Mouse (Mus musculus) bone marrow macrophage, adult 2 months (primary cell): Measurements from ENCODE around the gene Trim47. TPM values are rescaled to one million over a fixed set of nuclear protein-coding genes. Genes with fewer than 3 reads are reported as not detected.

Source experiments
- H3K27ac ChIP-seq: 2 replicates; pipeline ENCODE4 v1.5.1; 2012; ENCODE audit warnings: low read depth, low read length; ENCODE audit not compliant: insufficient read depth
- H3K4me1 ChIP-seq: 2 replicates; pipeline ENCODE4 v1.6.1; 2012; ENCODE audit warnings: low read length; ENCODE audit not compliant: control insufficient read depth, insufficient read depth
- H3K4me3 ChIP-seq: 2 replicates; pipeline ENCODE4 v1.5.1; 2012; ENCODE audit warnings: mild to moderate bottlenecking, low read length, moderate library complexity; ENCODE audit not compliant: insufficient read depth
- CTCF ChIP-seq: IDR thresholded peaks from 2 replicates; pipeline ENCODE4 v1.5.1; 2012; ENCODE audit warnings: low read depth, mild to moderate bottlenecking, low read length, moderate library complexity
- POLR2A ChIP-seq: IDR thresholded peaks from 2 replicates; pipeline ENCODE4 v1.6.1; 2012; ENCODE audit warnings: mild to moderate bottlenecking, low read depth, low read length, borderline replicate concordance
- polyA plus RNA-seq: library from polyadenylated mRNA; stranded (reverse); fragments of >200 nt; gene quantifications from 2 replicates; pipeline ENCODE4 v1.2.4, GENCODE M21; 2012; ENCODE audit not compliant: missing spikeins, insufficient read depth, insufficient read length

Trim47 gene
- polyA plus RNA-seq, 1 experiment: 32.1 TPM

DNA sequence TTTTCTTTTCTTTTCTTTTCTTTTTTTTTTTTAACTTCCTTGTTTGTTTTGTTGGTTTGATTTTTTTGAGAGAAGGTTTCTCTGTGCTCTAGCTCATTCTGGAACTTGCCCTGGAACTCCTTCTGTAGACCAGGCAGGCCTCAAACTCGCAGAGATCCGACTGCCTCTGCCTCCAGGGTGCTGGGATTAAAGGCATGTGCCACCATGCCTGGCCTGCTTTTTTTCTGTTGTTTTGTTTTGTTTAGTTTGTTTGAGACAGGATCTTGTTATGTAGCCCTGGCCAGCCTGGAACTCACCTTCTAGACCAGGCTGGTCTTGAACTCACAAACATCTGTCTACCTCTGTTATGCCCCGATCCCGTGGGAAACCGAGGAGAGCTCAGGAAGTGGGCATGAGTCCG is 37.5 kb downstream of the Trim47 start:
- Histone ChIP-seq H3K4me3 (no peak overlapping the region), H3K27ac (no peak overlapping the region), H3K4me1 (peaks cover 36% of the 10 kb centered on the region)
- TF ChIP-seq CTCF (no peak), POLR2A (no peak)

DNA sequence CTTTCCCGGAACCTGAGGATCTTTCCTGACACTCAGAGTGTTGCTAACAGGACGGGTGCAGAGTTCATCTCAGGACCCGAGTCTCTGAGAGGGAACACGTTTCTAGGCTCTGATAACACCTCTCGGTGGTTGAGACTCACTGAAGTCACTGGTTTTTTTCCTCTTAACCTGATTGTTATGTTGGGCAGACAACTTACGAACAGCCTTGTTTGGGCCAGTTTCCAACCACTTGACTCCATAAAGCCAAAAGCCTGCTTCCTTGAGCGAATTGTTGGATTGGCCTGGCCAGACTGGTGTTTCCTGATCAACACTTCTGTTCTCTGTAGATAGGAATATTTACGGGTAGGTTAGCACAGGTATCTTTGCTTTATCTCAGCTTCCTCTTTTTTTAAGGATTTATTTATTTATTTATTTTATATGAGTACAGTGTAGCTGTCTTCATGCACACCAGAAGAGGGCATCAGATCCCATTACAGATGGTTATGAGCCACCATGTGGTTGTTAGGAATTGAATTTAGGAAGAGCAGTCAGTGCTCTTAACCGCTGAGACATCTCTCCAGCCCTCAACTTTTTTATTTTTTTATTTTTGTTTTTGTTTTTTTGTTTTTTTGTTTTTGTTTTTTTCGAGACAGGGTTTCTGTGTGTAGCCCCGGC is 38.1 kb downstream of the Trim47 start:
- H3K27ac ChIP-seq: no peak overlapping the region

DNA sequence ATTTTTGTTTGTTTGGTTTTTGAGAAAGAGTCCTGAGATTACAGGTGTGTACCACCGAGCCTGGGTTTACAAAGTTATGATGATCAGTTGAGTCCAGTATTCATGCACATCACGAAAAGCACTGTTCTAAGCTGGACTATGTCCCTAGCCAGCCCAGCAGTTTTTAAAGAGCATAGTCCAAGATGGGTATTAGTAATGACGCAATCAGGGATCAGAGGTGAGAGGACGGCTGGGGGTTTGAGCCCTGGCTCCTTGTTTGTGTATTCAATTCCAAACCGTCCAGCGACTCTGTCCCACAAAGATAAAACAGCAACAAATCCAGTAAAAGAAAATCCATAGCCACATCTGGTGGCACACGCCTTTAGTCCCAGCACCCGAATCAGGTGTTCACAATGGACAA is 38.8 kb downstream of the Trim47 start:
- no peak for TF ChIP-seq POLR2A
- no peak for TF ChIP-seq CTCF
- Histone ChIP-seq H3K4me3 (no peak overlapping the region), H3K27ac (no peak overlapping the region), H3K4me1 (peaks cover 26% of the 10 kb centered on the region)

More for the DNA sequence above, 38.1 kb downstream of the Trim47 start:
- TF ChIP-seq CTCF (no peak), POLR2A (no peak)
- H3K4me1 ChIP-seq: peaks cover 32% of the 10 kb centered on the region
- no peak overlapping the region for H3K4me3 ChIP-seq

DNA sequence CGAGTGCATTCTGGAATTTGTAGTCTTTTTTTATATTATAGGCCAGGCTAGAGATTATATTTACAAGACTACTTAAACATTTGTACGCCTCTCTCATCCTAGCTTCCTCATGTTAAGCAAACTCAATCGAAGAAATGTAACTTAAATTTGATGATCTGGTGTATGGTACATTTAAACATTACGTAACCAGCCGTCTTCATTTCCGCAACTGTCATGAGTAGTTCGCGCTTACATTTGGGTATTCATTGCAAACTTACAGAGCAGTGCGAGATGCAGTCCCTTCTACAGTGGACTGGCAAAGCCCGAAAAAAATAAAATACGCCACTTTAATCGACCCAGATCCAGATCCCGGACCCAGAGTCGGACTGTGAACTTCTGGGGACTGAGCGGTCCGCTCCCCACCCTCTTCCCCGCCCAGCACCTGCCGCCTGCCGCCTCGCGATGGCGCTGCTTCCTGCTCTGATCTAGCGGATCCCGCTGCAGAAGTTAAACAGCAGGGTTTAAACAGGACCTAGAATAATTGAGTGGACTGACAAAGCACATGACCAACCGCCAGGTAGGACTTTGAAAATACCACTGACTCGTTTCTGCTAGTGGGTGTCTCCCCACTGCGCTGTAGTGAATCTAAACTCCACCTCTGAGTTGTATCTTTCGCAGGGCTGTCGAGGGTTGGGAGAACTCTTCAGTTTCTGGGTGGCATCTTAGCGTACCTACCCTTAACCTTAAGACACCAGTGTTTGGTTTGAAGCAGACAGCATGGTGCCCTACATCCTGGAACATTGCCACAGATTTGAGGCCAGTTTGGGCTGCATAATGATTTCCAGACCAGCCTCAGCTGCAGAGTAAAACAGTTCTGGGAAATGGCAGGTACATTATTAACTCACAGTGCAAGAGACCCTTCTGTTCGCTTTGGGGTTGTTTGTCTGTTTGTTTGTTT is 39.5 kb downstream of the Trim47 start:
- H3K4me1 ChIP-seq: peaks cover 26% of the 10 kb centered on the region
- TF ChIP-seq CTCF (peak; percentile 72), POLR2A (no peak)

DNA sequence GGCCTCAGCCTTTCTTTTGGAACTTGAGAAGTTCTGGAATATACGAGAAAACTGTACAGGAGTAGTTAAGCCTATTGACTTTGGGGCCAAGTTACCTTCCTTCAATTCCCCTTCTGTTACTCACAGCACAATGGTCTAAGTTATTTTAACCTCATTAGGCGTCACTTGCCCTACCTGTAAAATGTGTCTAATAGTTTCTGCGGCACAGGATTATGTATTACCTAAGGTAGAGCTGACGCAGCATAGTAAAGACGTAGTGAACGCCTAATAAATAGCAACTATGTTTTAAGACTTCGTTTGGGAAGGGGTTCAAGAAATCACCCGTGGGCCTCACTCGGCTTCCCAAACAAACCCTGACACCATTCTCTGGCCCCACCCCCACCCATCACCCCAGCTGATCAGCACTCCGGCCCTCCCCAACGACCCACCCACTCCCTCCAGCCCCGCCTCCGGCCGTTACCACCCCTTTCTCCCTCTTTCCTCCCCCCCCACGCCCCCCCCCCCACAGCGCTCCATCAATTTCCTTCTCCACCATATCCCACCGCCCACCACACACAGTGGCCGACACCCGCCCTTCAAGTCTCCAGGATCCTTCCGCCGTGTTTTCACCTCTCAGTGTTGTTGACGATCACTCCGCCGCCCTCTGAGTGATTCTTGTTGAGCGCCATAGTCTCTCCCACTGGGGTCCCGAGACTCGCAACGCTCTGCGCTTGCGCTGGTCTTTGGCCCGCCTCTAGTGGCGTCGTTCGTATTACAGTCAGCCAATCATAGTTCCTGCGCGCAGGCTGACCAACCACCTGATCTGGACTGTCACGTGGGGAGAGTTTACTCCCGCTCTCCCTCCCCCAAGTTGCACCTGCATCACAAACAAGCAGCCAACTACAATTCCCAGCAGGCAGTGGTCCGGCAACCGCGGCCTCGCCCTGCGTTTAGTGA is 40.5 kb downstream of the Trim47 start, which contains the start of gene Wbp2:
Gene Wbp2, minus strand, starts transcription at position 738 of the 936 bp plus-strand sequence.
- H3K4me3 ChIP-seq: peak within 1 kb of the TSS; percentile 69
- TF ChIP-seq CTCF (no peak), POLR2A (no peak)
- peak within 1 kb of the TSS; percentile 80 for H3K27ac ChIP-seq
- peaks cover 26% of the 10 kb centered on the region for H3K4me1 ChIP-seq

More for the DNA sequence above, 39.5 kb downstream of the Trim47 start:
- peak overlapping the region; percentile 79 for H3K27ac ChIP-seq
- H3K4me3 ChIP-seq: peak overlapping the region; percentile 62

DNA sequence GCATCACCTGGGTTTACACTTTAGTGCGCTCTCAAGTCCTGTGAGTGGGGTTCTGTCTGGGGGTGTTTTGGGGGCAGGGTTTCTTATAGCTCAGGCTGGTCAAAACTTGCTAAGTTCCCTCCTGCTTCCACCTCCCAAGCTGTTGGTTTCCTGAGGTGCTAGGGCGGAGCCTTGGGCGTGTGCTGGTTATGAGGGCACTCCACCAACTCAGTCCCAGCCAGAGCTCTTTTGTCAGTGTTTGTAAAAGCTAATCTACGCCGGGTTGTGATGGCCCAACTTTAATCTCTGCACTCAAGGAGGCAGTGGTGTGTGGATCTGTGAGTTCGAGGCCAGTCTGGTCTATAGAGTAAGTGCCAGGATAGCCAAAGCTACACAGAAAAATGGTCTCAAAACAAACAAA is 42.8 kb downstream of the Trim47 start:
- Histone ChIP-seq H3K27ac (no peak overlapping the region), H3K4me3 (no peak overlapping the region), H3K4me1 (peaks cover 26% of the 10 kb centered on the region)
- TF ChIP-seq CTCF (no peak), POLR2A (no peak)

DNA sequence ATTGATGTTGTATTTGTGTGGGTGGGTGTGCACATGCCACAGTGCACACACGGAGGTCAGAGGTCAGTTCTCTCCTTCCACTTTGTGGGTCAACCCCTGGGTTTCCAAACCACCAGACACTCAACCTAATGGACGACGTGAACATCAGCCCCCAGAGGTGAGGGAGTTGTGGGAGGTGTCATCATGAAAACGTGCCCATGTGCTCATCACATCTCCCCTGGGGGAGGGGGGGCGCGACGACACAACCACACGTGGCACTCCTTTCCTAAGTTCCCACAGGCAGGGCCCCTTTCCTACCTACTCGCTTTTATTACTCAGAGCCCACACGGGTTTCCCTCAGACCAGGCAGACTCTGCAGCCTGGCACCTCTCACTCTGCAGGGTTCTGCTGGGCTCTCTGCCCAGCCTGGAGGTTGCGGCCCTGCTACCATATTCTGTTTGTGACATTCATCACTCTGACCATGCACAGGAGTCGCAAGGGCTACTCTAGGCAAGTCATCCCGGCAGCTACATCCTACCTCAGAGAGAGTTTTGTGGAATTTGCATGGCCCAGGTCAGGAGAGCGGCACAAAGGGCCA is 43.8 kb downstream of the Trim47 start:
- peaks cover 21% of the 10 kb centered on the region for H3K4me1 ChIP-seq

DNA sequence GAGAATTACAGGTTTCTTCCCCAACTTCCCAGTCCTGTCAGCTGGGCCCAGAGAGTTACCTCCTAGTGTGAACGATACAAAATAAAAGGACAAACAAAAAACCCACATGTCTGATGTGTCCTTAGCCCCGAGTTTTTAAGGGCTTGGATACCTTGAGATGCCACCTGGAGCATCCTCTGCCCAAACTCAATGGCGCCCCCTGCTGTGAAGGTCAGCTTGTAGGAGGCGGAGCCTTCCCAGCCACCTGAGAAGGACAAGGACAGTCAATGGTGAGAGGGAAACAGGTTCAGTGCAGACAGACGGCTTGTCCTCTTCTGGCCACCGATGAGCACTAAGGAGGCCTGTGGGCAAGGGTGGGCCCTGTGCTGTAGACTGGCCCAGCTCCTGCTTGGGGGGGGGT is 45.9 kb downstream of the Trim47 start:
- Histone ChIP-seq H3K4me3 (no peak overlapping the region), H3K4me1 (peaks cover 17% of the 10 kb centered on the region), H3K27ac (no peak overlapping the region)
- TF ChIP-seq CTCF: peak; percentile 41; the same call in 1 of the 2 replicates
- TF ChIP-seq POLR2A: no peak

More for the DNA sequence above, 43.8 kb downstream of the Trim47 start:
- Histone ChIP-seq H3K4me3 (no peak overlapping the region), H3K27ac (no peak overlapping the region)
- TF ChIP-seq CTCF (no peak), POLR2A (no peak)

DNA sequence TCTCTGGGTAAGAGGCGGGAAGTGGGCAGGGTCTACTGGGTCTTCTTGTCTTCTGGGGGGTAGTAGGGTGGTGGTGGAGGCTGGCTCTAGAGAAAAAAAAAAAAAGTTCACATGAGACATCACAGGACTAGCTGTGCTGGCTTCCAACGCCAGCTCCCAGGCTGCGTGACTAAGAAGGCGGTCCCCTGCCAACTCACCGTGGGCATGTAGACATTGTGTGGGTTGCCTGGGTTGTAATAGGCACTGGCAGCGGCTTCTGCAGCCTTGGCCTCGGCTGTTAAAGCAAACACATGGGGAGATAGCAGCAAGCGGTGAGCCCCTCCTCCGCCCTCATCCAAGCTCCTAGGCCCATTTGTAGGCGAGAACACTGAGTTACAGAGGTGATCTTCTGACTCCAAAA is 47.5 kb downstream of the Trim47 start:
- Histone ChIP-seq H3K4me1 (peaks cover 2% of the 10 kb centered on the region; the same call in 1 of the 2 replicates), H3K27ac (no peak overlapping the region), H3K4me3 (no peak overlapping the region)
- TF ChIP-seq POLR2A (no peak), CTCF (no peak)
